Mouse (Mus musculus) adipocyte (in vitro differentiated cells): ENCODE results near the gene Pofut1.
A peak's percentile ranks its signal among the peaks of the same experiment; 100 is the strongest.
"Not testable (repeated sequence)": the region's sequence is repeated elsewhere in the genome, so short reads cannot be mapped to it uniquely, and the experiment has no call there.

ENCODE experiments used
- DNase-seq: peaks from one replicate; pipeline ENCODE4 v3.0.0-alpha.2; 2016; ENCODE audit warnings: low spot score

Pofut1 gene

GRCm38 (mm10) chr2:153239021-153239859, 2.1 kb upstream of the Pofut1 start:
- no peak for DNase-seq

- peak; percentile 23 for DNase-seq
These were observed 1.4 kb upstream of the Pofut1 start for GRCm38 (mm10) chr2:153239860-153240480.

GRCm38 (mm10) chr2:153240701-153241235, 565 bp upstream of the Pofut1 start:
- DNase-seq = peak; percentile 48

- DNase-seq = no peak
These were observed 823 bp downstream of the Pofut1 start for GRCm38 (mm10) chr2:153242156-153242555.

GRCm38 (mm10) chr2:153249751-153250150, 8.4 kb downstream of the Pofut1 start:
- no peak for DNase-seq

- no peak for DNase-seq
These were observed 15.3 kb downstream of the Pofut1 start for GRCm38 (mm10) chr2:153256604-153257003.

GRCm38 (mm10) chr2:153259030-153259863, 17.9 kb downstream of the Pofut1 start:
- no peak for DNase-seq

GRCm38 (mm10) chr2:153259864-153260674, 18.7 kb downstream of the Pofut1 start:
- DNase-seq = no peak

GRCm38 (mm10) chr2:153263053-153263452, 21.7 kb downstream of the Pofut1 start:
- no peak for DNase-seq

- no peak for DNase-seq
These were observed 26.0 kb downstream of the Pofut1 start for GRCm38 (mm10) chr2:153267331-153267730.

- not testable (repeated sequence) for DNase-seq
These were observed 29.0 kb downstream of the Pofut1 start for GRCm38 (mm10) chr2:153270231-153270915.

- DNase-seq = not testable (repeated sequence)
These were observed 33.0 kb downstream of the Pofut1 start for GRCm38 (mm10) chr2:153274200-153274918.

- no peak for DNase-seq
These were observed 33.5 kb downstream of the Pofut1 start for GRCm38 (mm10) chr2:153274919-153275247.

GRCm38 (mm10) chr2:153275577-153275976, 34.2 kb downstream of the Pofut1 start:
- not testable (repeated sequence) for DNase-seq

GRCm38 (mm10) chr2:153276440-153276839, 35.1 kb downstream of the Pofut1 start:
- no peak for DNase-seq

- DNase-seq = not testable (repeated sequence)
These were observed 35.5 kb downstream of the Pofut1 start for GRCm38 (mm10) chr2:153276846-153277245.

GRCm38 (mm10) chr2:153278357-153278756, 37.0 kb downstream of the Pofut1 start:
- DNase-seq = no peak

GRCm38 (mm10) chr2:153283919-153284318, 42.6 kb downstream of the Pofut1 start:
- no peak for DNase-seq

GRCm38 (mm10) chr2:153286524-153286923, 45.2 kb downstream of the Pofut1 start:
- no peak for DNase-seq

- DNase-seq = no peak
These were observed 46.5 kb downstream of the Pofut1 start for GRCm38 (mm10) chr2:153287835-153288234.
